Mouse (Mus musculus) intestine, embryonic 15.5 days (tissue): ENCODE data around the gene Ccdc102a. TPM values are rescaled to one million over a fixed set of nuclear protein-coding genes. Genes with fewer than 3 reads are reported as not detected.

Experiments
- ATAC-seq: fragments of 200-750 bp; cut with Nextera tagmentation; 2 replicates; pipeline ENCODE4 v1.8.0; 2017; ENCODE audit warnings: moderate TSS enrichment, moderate library complexity
- H3K27ac ChIP-seq: fragments of 300-500 bp; sonication (generic); 2 replicates; pipeline ENCODE4 v1.5.1; 2015; ENCODE audit warnings: mild to moderate bottlenecking, inconsistent platforms
- H3K27me3 ChIP-seq: fragments of 300-500 bp; sonication (generic); replicated peaks from 2 replicates; pipeline ENCODE4 v1.6.1; 2015; ENCODE audit warnings: inconsistent platforms
- H3K36me3 ChIP-seq: fragments of 300-500 bp; sonication (generic); 2 replicates; pipeline ENCODE4 v1.6.1; 2015; ENCODE audit warnings: inconsistent platforms
- H3K4me1 ChIP-seq: fragments of 300-500 bp; sonication (generic); replicated peaks from 2 replicates; pipeline ENCODE4 v1.6.1; 2015; ENCODE audit warnings: inconsistent platforms
- H3K4me2 ChIP-seq: fragments of 300-500 bp; sonication (generic); replicated peaks from 2 replicates; pipeline ENCODE4 v1.6.1; 2015; ENCODE audit warnings: mild to moderate bottlenecking, inconsistent platforms
- H3K4me3 ChIP-seq: fragments of 300-500 bp; sonication (generic); replicated peaks from 2 replicates; pipeline ENCODE4 v1.5.1; 2015; ENCODE audit warnings: inconsistent platforms
- H3K9ac ChIP-seq: fragments of 300-500 bp; sonication (generic); 2 replicates; pipeline ENCODE4 v1.6.1; 2015; ENCODE audit warnings: inconsistent platforms
- H3K9me3 ChIP-seq: fragments of 300-500 bp; sonication (generic); 2 replicates; pipeline ENCODE4 v1.6.1; 2016; ENCODE audit warnings: inconsistent platforms
- WGBS: fragments of 180-500 bp; shearing (Covaris S2); methylation state at CpG from one replicate; pipeline ENCODE4 v1.1.7; 2015; 5-methylcytosine and 5-hydroxymethylcytosine counted together
- polyA plus RNA-seq: library from polyadenylated mRNA; unstranded; fragments of >200 nt; fragmentation: Nextera tagmentation; extraction: Ambion mirVana; gene quantifications from 2 replicates; pipeline ENCODE4 v1.2.1, GENCODE M21; 2015

Ccdc102a gene
- 20.1 and 20.7 TPM in 2 replicates for polyA plus RNA-seq

DNA sequence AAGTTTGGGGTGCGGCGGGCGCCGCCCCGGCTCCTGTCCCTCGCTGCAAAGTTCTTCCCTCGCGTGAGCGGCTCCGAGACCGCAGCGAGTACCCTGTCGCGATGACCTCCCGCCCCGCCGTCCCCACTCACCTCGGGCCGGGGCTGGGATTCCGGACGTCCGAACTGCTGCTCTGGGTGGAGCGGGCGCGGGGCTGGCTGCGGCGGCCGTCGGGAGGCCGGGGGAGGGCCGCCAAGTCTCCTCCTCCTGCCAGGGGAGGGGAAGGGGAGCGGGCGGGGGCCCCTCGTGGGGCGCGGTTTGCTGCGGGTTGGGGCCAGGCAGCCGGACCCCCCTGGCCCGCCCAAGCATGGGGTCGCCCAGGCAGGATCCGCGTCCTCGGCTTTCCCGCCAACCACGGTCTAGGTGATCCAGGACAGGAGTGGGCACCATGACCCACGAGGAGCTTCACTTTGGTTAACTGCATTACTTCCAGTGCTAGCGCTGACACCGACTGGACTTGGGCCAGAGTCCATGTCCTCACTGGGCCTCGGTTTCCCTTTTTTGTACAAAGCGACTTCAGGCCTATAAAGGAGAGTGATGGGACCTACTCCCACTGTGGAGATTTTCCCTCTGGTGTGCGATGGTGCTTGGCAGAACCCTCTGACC lies at the start of gene Ccdc102a:
Gene Ccdc102a (minus strand): TSS at position 248 of the 645 bp plus-strand sequence.
- Histone ChIP-seq H3K27ac (peak within 1 kb of the TSS; percentile 76), H3K4me3 (peak within 1 kb of the TSS; percentile 85), H3K9me3 (no peaks in the 10 kb centered on the region), H3K4me2 (peak within 1 kb of the TSS; percentile 90), H3K4me1 (peaks cover 49% of the 10 kb centered on the region), H3K36me3 (no peaks in the 10 kb centered on the region), H3K27me3 (peaks cover 3% of the 10 kb centered on the region; the same call in 1 of the 2 replicates), H3K9ac (peak within 1 kb of the TSS; percentile 78)
- peak; percentile 72 for ATAC-seq
- WGBS: 2% methylated on average over 50 of the region's 51 CpGs

GRCm38 (mm10) chr8:94967554-94967953 lies 49.7 kb upstream of the Ccdc102a start:
- WGBS: 82% methylated on average over 3 of the region's 3 CpGs
- Histone ChIP-seq H3K4me2 (no peak overlapping the region), H3K4me3 (no peak overlapping the region), H3K9ac (no peak overlapping the region), H3K27me3 (no peaks in the 10 kb centered on the region), H3K9me3 (no peaks in the 10 kb centered on the region), H3K36me3 (no peaks in the 10 kb centered on the region), H3K4me1 (peaks cover 6% of the 10 kb centered on the region; the same call in 1 of the 2 replicates), H3K27ac (0 out of 2 replicates have a peak overlapping the region, but pooled peaks have one; percentile 23)
- ATAC-seq: no peak

DNA sequence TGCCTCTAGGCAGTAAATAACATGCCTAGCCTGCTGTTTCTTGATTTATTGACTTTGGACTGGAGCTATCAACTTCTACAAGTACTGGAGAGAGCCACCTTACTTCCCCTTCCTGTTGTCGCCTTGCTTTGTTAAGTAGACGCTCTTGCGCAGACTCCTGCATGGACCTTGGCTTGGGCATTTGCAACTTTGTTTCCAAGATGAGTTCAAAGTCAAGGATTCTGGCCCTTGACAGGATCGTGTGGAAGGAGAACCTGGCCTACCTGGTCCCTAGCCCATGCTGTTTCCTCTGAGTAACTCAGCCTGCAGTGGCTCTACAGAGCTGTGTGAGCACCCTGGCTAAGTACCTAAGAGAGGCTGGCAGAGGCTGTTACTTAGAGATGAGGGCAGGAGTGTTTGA lies 49.2 kb upstream of the Ccdc102a start:
- Histone ChIP-seq H3K4me1 (peaks cover 6% of the 10 kb centered on the region), H3K9ac (no peak overlapping the region), H3K4me2 (no peak overlapping the region), H3K27me3 (no peaks in the 10 kb centered on the region), H3K36me3 (no peaks in the 10 kb centered on the region), H3K27ac (peak overlapping the region; percentile 23; the same call in 1 of the 2 replicates), H3K9me3 (no peaks in the 10 kb centered on the region), H3K4me3 (no peak overlapping the region)
- WGBS: 51% methylated on average over 4 of the region's 4 CpGs
- ATAC-seq: peak; percentile 67

DNA sequence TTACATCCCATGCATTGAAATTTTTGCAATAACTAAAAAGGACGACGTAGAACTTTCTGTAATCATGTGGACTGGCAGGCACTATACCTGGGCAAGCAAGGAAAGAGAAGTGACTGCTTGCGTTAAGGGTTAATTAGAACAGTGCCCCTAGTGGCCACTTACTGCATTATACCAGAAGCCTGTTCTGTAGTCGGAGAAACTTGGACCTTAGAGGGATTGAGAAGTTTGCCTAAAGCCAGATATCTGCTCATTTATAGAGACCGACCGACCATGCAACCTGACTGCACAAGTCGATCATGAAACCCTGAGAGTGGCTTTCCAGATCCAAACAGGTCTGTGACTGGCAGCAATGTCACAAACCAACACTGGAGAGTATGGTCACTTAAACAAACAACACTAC lies 48.7 kb upstream of the Ccdc102a start:
- H3K9me3 ChIP-seq: no peaks in the 10 kb centered on the region
- H3K9ac ChIP-seq: no peak overlapping the region
- H3K4me2 ChIP-seq: no peak overlapping the region
- peak overlapping the region; percentile 23; the same call in 1 of the 2 replicates for H3K27ac ChIP-seq
- no peaks in the 10 kb centered on the region for H3K27me3 ChIP-seq
- no peaks in the 10 kb centered on the region for H3K36me3 ChIP-seq
- 17% methylated on average over 7 of the region's 7 CpGs for WGBS
- H3K4me3 ChIP-seq: no peak overlapping the region
- peak; percentile 32; the same call in 1 of the 2 replicates for ATAC-seq
- H3K4me1 ChIP-seq: peaks cover 10% of the 10 kb centered on the region

GRCm38 (mm10) chr8:94964828-94965227 lies 46.9 kb upstream of the Ccdc102a start:
- Histone ChIP-seq H3K27ac (no peak overlapping the region), H3K4me1 (peaks cover 10% of the 10 kb centered on the region), H3K9me3 (no peaks in the 10 kb centered on the region), H3K4me3 (no peak overlapping the region), H3K4me2 (no peak overlapping the region), H3K9ac (no peak overlapping the region), H3K27me3 (no peaks in the 10 kb centered on the region), H3K36me3 (no peaks in the 10 kb centered on the region)
- peak; percentile 50; the same call in 1 of the 2 replicates for ATAC-seq
- 33% methylated on average over 10 of the region's 10 CpGs for WGBS

DNA sequence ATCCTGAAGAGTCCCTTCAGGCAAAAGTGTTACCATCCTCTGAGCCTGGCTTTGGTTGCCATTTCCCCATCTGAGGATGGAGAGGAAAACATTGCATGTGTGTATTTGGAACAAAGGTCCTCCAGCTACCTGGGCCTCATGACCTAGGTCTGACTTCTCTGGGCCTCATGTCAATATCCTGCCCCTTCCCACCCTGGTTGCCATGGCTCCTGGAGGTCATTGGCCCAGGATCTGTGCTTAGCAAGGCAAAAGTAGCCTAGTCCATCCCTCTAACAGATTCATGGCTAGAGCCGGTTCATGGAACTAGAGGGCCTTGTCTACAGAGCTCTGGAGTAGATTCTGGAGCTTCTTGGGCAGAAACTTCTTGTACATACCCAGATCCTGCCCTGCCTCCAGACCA lies 44.3 kb upstream of the Ccdc102a start:
- no peaks in the 10 kb centered on the region for H3K27me3 ChIP-seq
- no peaks in the 10 kb centered on the region for H3K9me3 ChIP-seq
- H3K9ac ChIP-seq: no peak overlapping the region
- H3K36me3 ChIP-seq: no peaks in the 10 kb centered on the region
- H3K27ac ChIP-seq: no peak overlapping the region
- H3K4me2 ChIP-seq: no peak overlapping the region
- no peak overlapping the region for H3K4me3 ChIP-seq
- H3K4me1 ChIP-seq: peaks cover 6% of the 10 kb centered on the region
- peak; percentile 69 for ATAC-seq
- 56% methylated on average over 1 of the region's 1 CpGs for WGBS

DNA sequence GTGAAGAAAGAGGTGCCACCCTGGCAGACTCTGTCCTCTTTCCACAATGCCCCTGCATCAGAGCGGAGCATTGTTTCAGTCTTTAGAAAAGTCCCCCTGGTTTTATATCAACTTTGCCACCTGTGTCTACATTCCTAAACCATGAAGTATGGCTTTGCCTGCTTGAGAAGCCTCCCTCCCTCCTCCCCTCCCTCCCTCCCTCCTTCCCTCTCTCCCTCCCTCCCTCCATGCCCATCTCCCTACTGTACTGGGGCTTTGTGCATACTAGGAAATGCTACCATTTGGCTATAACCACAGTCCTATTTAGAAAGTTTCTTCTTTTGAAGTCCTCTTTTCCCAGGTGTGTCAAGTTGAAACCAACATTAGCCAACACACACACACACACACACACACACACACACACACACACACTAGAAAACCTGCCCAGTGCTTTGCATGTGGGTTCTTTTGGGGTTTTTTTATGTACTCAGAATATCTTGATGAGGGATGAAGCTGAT lies 38.2 kb upstream of the Ccdc102a start:
- no peaks in the 10 kb centered on the region for H3K9me3 ChIP-seq
- ATAC-seq: 0 out of 2 replicates have a peak, but pooled peaks have one; percentile 15

DNA sequence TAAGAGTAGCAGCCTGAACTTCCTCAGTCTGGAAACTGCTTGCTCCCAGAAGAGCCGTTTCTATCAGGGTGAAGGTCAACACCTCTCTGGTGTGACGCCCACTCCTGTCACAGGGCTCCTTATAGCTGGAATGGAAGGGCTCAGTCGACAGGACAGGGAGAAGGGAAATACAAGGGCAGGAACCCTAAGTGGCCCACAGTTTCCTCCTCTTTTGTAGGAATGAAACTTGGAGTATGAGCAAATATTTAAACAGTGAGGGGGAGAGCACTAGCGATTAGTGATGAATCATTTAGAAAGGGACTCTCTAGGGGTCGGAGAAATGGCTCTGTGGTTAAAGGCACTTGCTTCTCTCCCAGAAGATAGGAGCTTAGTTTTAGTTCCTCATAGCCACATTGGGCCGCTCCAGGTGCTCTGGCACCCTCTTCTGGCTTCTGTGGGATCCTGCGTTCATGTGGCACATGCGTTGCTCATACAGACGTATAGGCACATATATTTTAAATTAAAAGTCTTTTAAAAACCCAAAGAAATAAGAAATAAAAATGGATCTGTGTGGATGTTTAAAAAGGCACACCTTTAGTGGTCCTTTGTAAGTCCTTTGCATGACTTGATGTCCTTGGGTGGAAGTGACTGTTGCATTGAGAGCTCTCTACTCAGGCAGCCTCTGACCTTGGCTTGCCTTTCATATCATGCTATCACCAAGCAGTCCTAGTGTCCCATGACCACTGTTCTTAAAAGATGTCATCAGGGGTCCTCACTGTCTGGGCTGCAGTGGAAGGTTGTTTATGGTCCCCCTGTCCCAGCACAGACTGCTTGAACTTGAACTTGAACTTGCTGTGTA lies 37.2 kb upstream of the Ccdc102a start:
- H3K27ac ChIP-seq: peak overlapping the region; percentile 29
- no peak overlapping the region; the same call in 1 of the 2 replicates for H3K4me2 ChIP-seq
- WGBS: 19% methylated on average over 9 of the region's 9 CpGs
- H3K4me3 ChIP-seq: no peak overlapping the region
- H3K27me3 ChIP-seq: no peaks in the 10 kb centered on the region
- H3K36me3 ChIP-seq: no peaks in the 10 kb centered on the region
- H3K9me3 ChIP-seq: no peaks in the 10 kb centered on the region
- peaks cover 12% of the 10 kb centered on the region for H3K4me1 ChIP-seq
- peak; percentile 81 for ATAC-seq
- no peak overlapping the region for H3K9ac ChIP-seq

More for the DNA sequence above, 38.2 kb upstream of the Ccdc102a start:
- H3K36me3 ChIP-seq: no peaks in the 10 kb centered on the region
- no peak overlapping the region for H3K9ac ChIP-seq
- 52% methylated on average over 1 of the region's 1 CpGs for WGBS
- peaks cover 12% of the 10 kb centered on the region for H3K4me1 ChIP-seq
- no peak overlapping the region for H3K4me3 ChIP-seq
- no peaks in the 10 kb centered on the region for H3K27me3 ChIP-seq
- no peak overlapping the region for H3K4me2 ChIP-seq
- no peak overlapping the region for H3K27ac ChIP-seq

GRCm38 (mm10) chr8:94954368-94954737 lies 36.5 kb upstream of the Ccdc102a start:
- no peaks in the 10 kb centered on the region for H3K27me3 ChIP-seq
- H3K4me1 ChIP-seq: peaks cover 12% of the 10 kb centered on the region
- H3K27ac ChIP-seq: peak overlapping the region; percentile 29; the same call in 1 of the 2 replicates
- ATAC-seq: peak; percentile 22; the same call in 1 of the 2 replicates
- no peak overlapping the region for H3K4me2 ChIP-seq
- H3K36me3 ChIP-seq: no peaks in the 10 kb centered on the region
- no peak overlapping the region for H3K9ac ChIP-seq
- no peak overlapping the region for H3K4me3 ChIP-seq
- 68% methylated on average over 7 of the region's 7 CpGs for WGBS
- no peaks in the 10 kb centered on the region for H3K9me3 ChIP-seq

DNA sequence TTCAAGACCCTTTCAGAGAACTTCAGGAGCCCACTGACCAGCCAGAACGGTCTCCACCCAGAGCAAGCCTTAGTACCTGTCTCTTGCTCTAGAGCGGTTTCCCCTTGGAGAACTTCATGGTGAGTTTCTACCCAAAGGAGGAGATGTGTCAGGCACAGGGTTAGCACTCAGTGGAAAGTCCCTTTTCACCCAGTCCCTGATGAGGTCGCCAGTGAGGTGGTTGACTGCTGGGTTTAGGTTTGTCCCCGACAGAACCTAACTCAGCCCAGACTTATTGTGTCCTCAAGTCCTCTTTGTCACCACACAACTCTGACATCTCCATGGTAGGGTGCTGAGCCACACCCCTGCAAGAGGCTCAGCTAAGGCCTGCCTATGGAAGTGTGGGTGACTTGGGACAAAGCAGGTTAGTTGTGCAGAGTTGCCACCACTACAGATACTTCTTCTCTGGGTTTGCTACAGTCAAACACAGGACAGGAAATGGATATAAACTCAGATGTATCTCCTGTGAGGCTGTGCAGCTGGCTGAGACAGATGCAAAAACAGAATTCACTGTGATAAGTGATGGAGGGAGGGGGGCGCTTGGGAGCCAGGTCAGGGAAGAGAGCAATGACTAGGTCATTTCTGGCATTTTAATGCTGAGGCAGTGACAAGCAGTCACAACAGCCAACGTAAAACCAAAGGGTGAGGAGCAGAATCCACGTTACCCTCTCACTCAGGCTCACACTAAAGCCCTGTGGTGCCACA lies 35.9 kb upstream of the Ccdc102a start:
- no peak overlapping the region for H3K4me3 ChIP-seq
- no peaks in the 10 kb centered on the region for H3K9me3 ChIP-seq
- H3K36me3 ChIP-seq: no peaks in the 10 kb centered on the region
- H3K4me2 ChIP-seq: no peak overlapping the region
- no peaks in the 10 kb centered on the region for H3K27me3 ChIP-seq
- H3K27ac ChIP-seq: no peak overlapping the region
- peaks cover 12% of the 10 kb centered on the region for H3K4me1 ChIP-seq
- H3K9ac ChIP-seq: no peak overlapping the region
- ATAC-seq: no peak
- 71% methylated on average over 7 of the region's 7 CpGs for WGBS

GRCm38 (mm10) chr8:94952086-94952485 lies 34.2 kb upstream of the Ccdc102a start:
- Histone ChIP-seq H3K4me3 (no peak overlapping the region), H3K36me3 (no peaks in the 10 kb centered on the region), H3K9ac (no peak overlapping the region), H3K27me3 (no peaks in the 10 kb centered on the region), H3K27ac (no peak overlapping the region), H3K4me2 (no peak overlapping the region), H3K4me1 (peaks cover 12% of the 10 kb centered on the region), H3K9me3 (no peaks in the 10 kb centered on the region)
- no peak for ATAC-seq
- WGBS: 69% methylated on average over 5 of the region's 5 CpGs

DNA sequence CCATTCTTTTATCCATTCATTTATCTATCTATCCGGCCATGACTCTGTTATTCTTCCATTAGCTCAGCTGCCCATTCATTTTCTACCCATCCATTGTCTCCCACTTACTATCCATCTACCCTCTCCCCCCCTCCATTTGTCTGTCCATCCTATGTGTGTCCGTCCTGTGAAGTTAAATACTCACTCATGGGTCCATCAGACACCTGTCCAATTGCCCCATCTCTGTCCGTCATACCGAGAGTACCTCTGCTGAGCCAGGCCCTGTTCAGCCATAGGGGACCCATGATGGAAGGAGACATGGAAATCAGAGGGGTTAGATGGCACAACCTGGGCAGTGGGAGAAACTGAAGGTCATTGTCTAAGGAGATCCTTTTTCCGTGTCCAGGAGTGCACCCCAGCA lies 32.6 kb upstream of the Ccdc102a start:
- Histone ChIP-seq H3K27me3 (no peaks in the 10 kb centered on the region), H3K4me2 (no peak overlapping the region), H3K36me3 (no peaks in the 10 kb centered on the region), H3K9me3 (no peaks in the 10 kb centered on the region), H3K4me3 (no peak overlapping the region), H3K9ac (no peak overlapping the region), H3K27ac (no peak overlapping the region), H3K4me1 (peaks cover 12% of the 10 kb centered on the region)
- 83% methylated on average over 5 of the region's 5 CpGs for WGBS
- ATAC-seq: no peak
